Mouse (Mus musculus) midbrain, embryonic 11.5 days (tissue): ENCODE data around the gene Tmem150c. TPM values are rescaled to one million over a fixed set of nuclear protein-coding genes. Genes with fewer than 3 reads are reported as not detected.

Experiments
- ATAC-seq: fragments of 200-750 bp; cut with Nextera tagmentation; 2 replicates; pipeline ENCODE4 v1.8.0; 2017; ENCODE audit warnings: moderate TSS enrichment, moderate library complexity; ENCODE audit not compliant: low FRiP score
- DNase-seq: peaks from one replicate; pipeline ENCODE4 v3.0.0; 2015; ENCODE audit warnings: low spot score; ENCODE audit errors: missing footprints
- H3K27ac ChIP-seq: fragments of 300-500 bp; sonication (generic); 2 replicates; pipeline ENCODE4 v1.5.1; 2014; ENCODE audit warnings: low read depth, low read length
- H3K27me3 ChIP-seq: fragments of 300-500 bp; sonication (generic); 2 replicates; pipeline ENCODE4 v1.6.1; 2014; ENCODE audit warnings: mild to moderate bottlenecking, low read length, moderate library complexity, mixed read lengths; ENCODE audit not compliant: control insufficient read depth, insufficient read depth
- H3K36me3 ChIP-seq: fragments of 300-500 bp; sonication (generic); 2 replicates; pipeline ENCODE4 v1.6.1; 2014; ENCODE audit warnings: mild to moderate bottlenecking, low read length, moderate library complexity, mixed read lengths; ENCODE audit not compliant: control insufficient read depth, insufficient read depth
- H3K4me1 ChIP-seq: fragments of 300-500 bp; sonication (generic); 2 replicates; pipeline ENCODE4 v1.6.1; 2014; ENCODE audit warnings: low read length; ENCODE audit not compliant: control insufficient read depth, insufficient read depth
- H3K4me2 ChIP-seq: fragments of 300-500 bp; sonication (generic); 2 replicates; pipeline ENCODE4 v1.6.1; 2014; ENCODE audit warnings: mild to moderate bottlenecking, moderate library complexity
- H3K4me3 ChIP-seq: fragments of 300-500 bp; sonication (generic); 2 replicates; pipeline ENCODE4 v1.5.1; 2014; ENCODE audit warnings: low read depth, low read length
- H3K9ac ChIP-seq: fragments of 300-500 bp; sonication (generic); 2 replicates; pipeline ENCODE4 v1.6.1; 2014; ENCODE audit warnings: low read length
- H3K9me3 ChIP-seq: fragments of 300-500 bp; sonication (generic); 2 replicates; pipeline ENCODE4 v1.6.1; 2016; ENCODE audit warnings: low read length; ENCODE audit not compliant: control insufficient read depth
- WGBS: fragments of 180-500 bp; shearing (Covaris S2); extraction: QIAGEN DNeasy Blood & Tissue Kit; methylation state at CpG from one replicate; pipeline ENCODE4 v1.1.7; 2014; 5-methylcytosine and 5-hydroxymethylcytosine counted together
- polyA plus RNA-seq: library from polyadenylated mRNA; unstranded; fragments of >200 nt; fragmentation: Nextera tagmentation; extraction: Ambion mirVana; gene quantifications from 2 replicates; pipeline ENCODE4 v1.2.1, GENCODE M21; 2014

Tmem150c gene
- polyA plus RNA-seq, 1 experiment from 2014 or later, result 3.0 TPM

DNA sequence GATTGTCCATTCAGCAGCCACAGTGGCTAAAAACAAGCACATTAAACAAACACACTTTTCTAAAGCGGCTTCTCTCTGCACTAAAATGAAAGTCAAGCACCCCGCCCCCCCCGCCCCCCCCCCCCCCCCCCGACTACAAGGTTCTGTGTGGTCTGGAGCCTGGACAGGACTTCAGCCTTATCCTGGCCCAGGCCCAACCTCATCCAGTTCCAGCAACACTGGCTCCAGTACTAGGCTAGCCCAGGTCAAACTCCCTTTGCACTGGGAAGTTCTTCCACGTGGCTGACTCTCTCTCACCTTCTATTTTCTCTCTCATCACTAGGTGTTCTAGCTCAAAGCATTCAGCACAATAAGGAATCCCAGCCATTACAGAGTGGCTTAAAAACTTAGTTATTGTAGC is 17.9 kb upstream of the Tmem150c start:
- Histone ChIP-seq H3K4me2 (no peak overlapping the region), H3K36me3 (no peaks in the 10 kb centered on the region), H3K9me3 (no peaks in the 10 kb centered on the region), H3K4me3 (no peak overlapping the region), H3K27ac (no peak overlapping the region), H3K4me1 (no peaks in the 10 kb centered on the region), H3K9ac (no peak overlapping the region), H3K27me3 (peaks cover 3% of the 10 kb centered on the region; the same call in 1 of the 2 replicates)
- DNase-seq (no peak), ATAC-seq (no peak)
- WGBS, result 88% methylated on average over 3 of the region's 5 CpGs

DNA sequence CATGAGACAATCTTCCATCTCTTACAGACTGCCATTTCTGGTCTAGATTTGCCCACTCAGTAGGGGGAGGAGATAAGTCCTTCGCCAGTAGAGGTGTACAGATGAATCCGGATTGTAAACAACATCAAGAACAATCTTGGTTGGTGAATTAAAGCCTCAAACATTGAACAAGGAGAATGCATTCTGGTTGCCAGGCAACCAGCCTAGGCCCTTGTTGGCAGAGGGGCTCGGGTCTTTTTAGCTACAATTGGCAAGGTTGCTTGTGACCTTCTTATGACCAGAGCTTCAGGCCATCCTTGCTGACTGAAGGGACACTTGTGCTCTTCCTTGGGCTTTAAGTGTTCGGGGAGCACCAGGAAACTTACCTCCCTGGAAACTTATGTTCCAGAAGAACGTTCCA is 16.5 kb upstream of the Tmem150c start:
- ATAC-seq (no peak), DNase-seq (no peak)
- Histone ChIP-seq H3K4me3 (no peak overlapping the region), H3K27me3 (peaks cover 3% of the 10 kb centered on the region; the same call in 1 of the 2 replicates), H3K4me2 (no peak overlapping the region), H3K27ac (no peak overlapping the region), H3K9me3 (no peaks in the 10 kb centered on the region), H3K36me3 (no peaks in the 10 kb centered on the region), H3K9ac (no peak overlapping the region), H3K4me1 (no peaks in the 10 kb centered on the region)
- WGBS, result 47% methylated on average over 5 of the region's 5 CpGs

DNA sequence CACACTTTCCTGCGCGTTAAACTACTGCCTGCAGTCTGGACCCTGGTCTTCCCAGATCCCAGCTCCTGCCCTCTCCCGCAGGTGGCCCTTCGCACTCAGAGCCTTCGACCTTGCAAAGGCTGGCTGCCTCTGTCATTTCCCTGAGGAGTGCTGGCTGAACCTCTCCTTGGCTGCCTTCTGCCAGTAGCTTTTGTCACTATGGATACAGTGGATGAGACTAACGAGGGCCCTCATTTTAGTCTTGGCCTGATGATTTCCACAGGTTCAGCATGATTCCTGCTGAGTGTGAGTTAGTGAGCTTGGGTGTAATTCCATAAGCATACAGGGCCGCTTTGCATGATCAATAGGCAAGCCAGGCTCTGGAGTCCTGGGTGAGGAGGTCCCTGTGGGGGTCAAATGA is 16.0 kb upstream of the Tmem150c start:
- no peak overlapping the region for H3K9ac ChIP-seq
- H3K4me2 ChIP-seq, result no peak overlapping the region
- H3K9me3 ChIP-seq, result no peaks in the 10 kb centered on the region
- no peak for ATAC-seq
- no peaks in the 10 kb centered on the region for H3K4me1 ChIP-seq
- DNase-seq, result no peak
- no peaks in the 10 kb centered on the region for H3K36me3 ChIP-seq
- peaks cover 3% of the 10 kb centered on the region; the same call in 1 of the 2 replicates for H3K27me3 ChIP-seq
- 70% methylated on average over 7 of the region's 7 CpGs for WGBS
- no peak overlapping the region for H3K4me3 ChIP-seq
- H3K27ac ChIP-seq, result no peak overlapping the region

DNA sequence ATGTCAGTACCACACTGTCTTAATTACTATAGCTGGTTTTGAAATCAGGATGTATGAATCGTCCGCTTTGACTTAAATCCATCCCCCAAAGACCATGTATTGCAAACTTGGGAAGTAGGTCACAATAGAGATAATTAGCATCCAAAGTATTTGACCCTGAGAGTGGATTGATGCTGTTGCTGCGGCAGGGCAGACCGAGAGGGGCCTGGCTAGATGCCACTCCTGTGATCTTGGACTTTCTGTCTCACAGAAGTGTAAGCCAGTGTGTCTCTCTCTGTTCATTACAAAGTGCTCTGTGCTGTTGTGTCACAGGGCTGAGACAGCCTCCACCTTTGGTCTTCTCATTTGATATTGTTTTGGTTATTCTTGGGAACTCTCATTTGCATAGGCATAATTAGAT is 12.5 kb upstream of the Tmem150c start:
- no peak overlapping the region for H3K27ac ChIP-seq
- no peak overlapping the region for H3K9ac ChIP-seq
- 65% methylated on average over 4 of the region's 4 CpGs for WGBS
- DNase-seq (no peak), ATAC-seq (no peak)
- H3K27me3 ChIP-seq, result no peaks in the 10 kb centered on the region
- no peak overlapping the region for H3K4me3 ChIP-seq
- no peak overlapping the region for H3K4me2 ChIP-seq
- no peaks in the 10 kb centered on the region for H3K9me3 ChIP-seq
- no peaks in the 10 kb centered on the region for H3K4me1 ChIP-seq
- H3K36me3 ChIP-seq, result no peaks in the 10 kb centered on the region

DNA sequence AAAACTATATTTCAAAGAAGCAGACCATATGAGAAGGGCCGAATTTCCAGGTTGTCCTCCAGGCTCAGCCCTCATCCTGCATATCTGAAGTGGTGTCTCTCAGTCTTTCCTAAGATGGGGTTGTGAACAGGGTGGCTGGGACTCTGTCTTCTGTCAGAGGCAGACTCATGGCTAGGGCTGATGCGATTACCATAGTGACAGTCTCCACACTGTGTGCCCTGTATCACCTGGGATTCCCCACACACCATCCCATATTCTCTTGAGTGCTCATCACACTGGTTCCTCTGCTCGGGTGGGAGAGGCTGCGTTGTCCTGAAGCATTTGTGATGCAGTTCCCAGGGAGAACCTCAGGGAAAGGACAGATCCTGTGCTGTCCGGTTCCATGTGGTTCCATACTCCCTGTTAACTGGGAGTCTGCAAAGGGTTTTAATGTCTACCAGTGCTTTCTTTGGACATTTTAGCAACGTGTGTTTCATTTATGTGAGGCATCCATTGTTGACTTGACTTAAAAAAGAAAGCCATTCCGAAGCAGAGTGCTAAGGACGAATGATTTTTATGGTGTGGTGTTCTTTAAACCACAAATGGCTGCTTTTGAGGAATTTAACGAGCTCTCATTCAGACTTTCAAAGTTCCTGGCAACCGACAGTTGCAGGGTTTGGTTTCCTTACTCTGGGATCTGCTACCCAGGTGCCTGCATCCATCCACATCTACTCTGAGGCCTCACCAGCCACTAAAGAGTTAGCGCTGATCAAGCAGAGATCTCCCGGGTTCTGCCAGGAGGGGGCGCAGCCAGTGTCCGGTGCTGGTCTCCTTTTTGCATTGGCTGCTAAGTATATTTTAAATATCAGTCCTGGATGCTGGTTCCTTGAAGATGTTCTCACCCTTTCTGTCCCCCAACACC is 7.2 kb upstream of the Tmem150c start:
- ATAC-seq (no peak), DNase-seq (peak; percentile 93)
- WGBS, result 54% methylated on average over 14 of the region's 14 CpGs
- Histone ChIP-seq H3K9ac (no peak overlapping the region), H3K36me3 (no peaks in the 10 kb centered on the region), H3K27me3 (no peaks in the 10 kb centered on the region), H3K4me3 (no peak overlapping the region), H3K4me2 (no peak overlapping the region), H3K27ac (no peak overlapping the region), H3K9me3 (no peaks in the 10 kb centered on the region), H3K4me1 (no peaks in the 10 kb centered on the region)

DNA sequence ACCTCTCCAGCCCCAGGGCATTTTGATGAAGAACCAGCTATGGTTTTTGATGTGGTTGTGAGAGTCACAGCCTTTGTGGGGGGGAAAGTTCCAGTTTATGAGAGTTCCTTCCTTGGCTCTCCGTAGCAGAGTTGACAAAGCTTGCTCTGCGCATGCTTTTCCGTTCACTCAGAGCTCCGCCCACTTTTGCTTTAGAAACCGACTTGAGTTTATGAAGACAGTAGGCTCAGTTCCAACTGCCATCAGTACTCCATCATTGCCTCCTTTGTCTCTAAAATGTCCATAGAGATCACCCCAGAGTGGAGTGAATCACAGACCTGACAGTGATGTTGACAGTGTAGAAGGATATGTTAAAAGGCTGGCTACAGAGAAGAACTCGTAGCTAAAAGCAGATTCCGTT is 3.8 kb upstream of the Tmem150c start:
- Histone ChIP-seq H3K9me3 (no peaks in the 10 kb centered on the region), H3K36me3 (no peaks in the 10 kb centered on the region), H3K4me2 (no peak overlapping the region), H3K4me3 (no peak overlapping the region), H3K9ac (no peak overlapping the region), H3K27ac (no peak overlapping the region), H3K4me1 (peaks cover 4% of the 10 kb centered on the region), H3K27me3 (peaks cover 1% of the 10 kb centered on the region)
- DNase-seq (no peak), ATAC-seq (no peak)
- 77% methylated on average over 7 of the region's 7 CpGs for WGBS

DNA sequence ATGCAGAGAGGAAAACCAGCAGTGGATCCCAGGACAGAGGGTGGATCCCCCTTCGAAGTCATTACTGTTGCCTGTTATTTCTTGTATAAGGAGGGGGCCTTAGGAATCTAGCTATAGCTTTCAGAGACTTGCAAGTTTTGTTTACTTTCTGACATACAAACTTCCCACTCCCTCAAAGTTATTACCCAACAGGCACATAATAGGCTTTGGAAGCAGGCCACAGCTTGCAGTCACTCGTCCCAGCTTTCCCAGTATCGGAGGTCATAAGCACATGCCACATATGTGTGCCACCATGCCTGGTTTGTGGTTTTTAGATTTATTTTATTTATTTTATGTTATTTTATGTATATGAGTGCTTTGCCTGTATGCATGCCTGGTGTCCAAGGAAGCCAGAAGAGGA is 3.2 kb upstream of the Tmem150c start:
- no peaks in the 10 kb centered on the region for H3K9me3 ChIP-seq
- 82% methylated on average over 3 of the region's 3 CpGs for WGBS

DNA sequence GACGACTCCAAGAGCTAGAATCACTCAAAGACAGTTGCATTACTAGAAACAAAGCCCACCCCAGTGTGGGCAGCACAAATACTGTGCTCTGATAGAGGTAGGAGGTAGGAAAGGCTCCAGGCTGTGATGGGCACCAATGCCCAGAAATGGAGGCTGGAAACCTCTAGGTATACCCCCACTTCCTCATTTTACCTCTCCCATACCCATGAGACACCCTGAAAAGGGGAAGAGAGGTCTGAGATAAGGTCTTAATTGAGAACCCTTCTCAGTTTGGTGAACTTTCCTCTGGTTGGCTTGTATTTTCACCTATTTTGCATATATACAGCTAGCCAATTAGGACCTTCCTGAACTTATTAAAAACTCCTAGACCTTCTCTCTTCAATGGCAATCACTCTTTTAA is 2.4 kb upstream of the Tmem150c start:
- ATAC-seq (no peak), DNase-seq (no peak)
- Histone ChIP-seq H3K4me2 (no peak overlapping the region), H3K9ac (no peak overlapping the region), H3K9me3 (no peaks in the 10 kb centered on the region), H3K27ac (no peak overlapping the region), H3K36me3 (no peaks in the 10 kb centered on the region), H3K27me3 (peaks cover 5% of the 10 kb centered on the region), H3K4me1 (peaks cover 6% of the 10 kb centered on the region), H3K4me3 (no peak overlapping the region)
- 69% methylated on average over 1 of the region's 1 CpGs for WGBS

More for the DNA sequence above, 3.2 kb upstream of the Tmem150c start:
- DNase-seq, result no peak
- Histone ChIP-seq H3K4me3 (no peak overlapping the region), H3K27ac (no peak overlapping the region), H3K4me1 (peaks cover 6% of the 10 kb centered on the region), H3K36me3 (no peaks in the 10 kb centered on the region), H3K9ac (no peak overlapping the region), H3K4me2 (no peak overlapping the region), H3K27me3 (peaks cover 5% of the 10 kb centered on the region)
- ATAC-seq, result no peak

DNA sequence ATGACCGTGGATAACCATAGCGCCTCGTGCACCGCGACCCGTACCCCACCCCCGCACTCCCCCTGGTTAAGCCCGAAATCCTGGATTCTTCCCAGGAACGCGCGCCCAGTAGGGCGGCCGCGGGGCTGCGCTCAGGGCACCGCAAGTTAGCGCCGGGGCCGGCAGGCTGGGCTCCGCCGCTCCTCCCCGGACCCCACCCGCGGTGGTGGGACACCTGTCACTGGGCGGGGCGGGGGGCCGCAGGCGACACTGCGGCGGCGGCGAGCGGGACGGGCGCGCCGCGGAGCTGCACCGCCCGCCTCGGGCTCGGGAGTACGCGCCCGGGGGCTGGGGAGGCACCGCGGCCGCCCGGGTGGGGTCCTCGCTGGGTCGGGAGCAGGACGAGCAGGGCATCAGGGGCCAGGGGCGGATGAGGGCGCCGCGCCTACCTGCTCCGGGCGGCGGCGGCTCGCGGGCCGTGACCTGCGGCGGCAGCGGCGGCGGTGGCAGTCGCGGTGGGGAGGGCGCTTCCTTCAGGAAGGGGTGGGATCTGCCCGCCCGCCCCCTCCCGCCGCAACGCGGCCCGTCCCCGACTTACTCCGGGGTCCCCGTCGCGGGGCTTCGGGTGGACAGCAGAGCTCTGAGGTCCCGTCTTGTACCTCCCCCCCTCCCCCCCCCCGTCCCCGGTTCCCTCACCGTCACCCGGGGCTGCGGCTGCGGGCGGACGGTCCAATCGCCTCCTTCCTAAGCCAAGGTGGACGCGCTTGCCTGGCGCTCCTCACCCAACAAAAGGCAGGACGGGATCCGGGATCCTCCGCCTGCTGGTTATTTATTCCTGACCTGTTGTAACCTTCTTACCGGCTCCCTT is 594 bp downstream of the Tmem150c start:
- H3K9ac ChIP-seq, result peak overlapping the region; percentile 82
- H3K4me2 ChIP-seq, result peak overlapping the region; percentile 99
- no peaks in the 10 kb centered on the region for H3K36me3 ChIP-seq
- peak overlapping the region; percentile 83 for H3K4me3 ChIP-seq
- H3K9me3 ChIP-seq, result no peaks in the 10 kb centered on the region
- DNase-seq (peak; percentile 94), ATAC-seq (peak; percentile 82)
- H3K27me3 ChIP-seq, result peaks cover 5% of the 10 kb centered on the region
- H3K27ac ChIP-seq, result no peak overlapping the region
- WGBS, result under 1% methylated on average over 76 of the region's 101 CpGs
- H3K4me1 ChIP-seq, result peaks cover 6% of the 10 kb centered on the region
